Mouse (Mus musculus) midbrain, embryonic 12.5 days (tissue): ENCODE measurements around the gene Tnfrsf25. TPM values are rescaled to one million over a fixed set of nuclear protein-coding genes. Genes with fewer than 3 reads are reported as not detected.

Source experiments
- polyA plus RNA-seq: library from polyadenylated mRNA; unstranded; fragments of >200 nt; fragmentation: Nextera tagmentation; extraction: Ambion mirVana; gene quantifications from 2 replicates; pipeline ENCODE4 v1.2.1, GENCODE M21; 2016

Tnfrsf25 gene
- polyA plus RNA-seq, 1 experiment from 2014 or later, result 0.83 TPM

Other genes with a start within 250 kb of the Tnfrsf25 start
- 84.4 and 89.8 TPM in 2 replicates for gene Dnajc11, start 182.2 kb upstream of the Tnfrsf25 start, polyA plus RNA-seq
- 30.9 and 33.9 TPM in 2 replicates for gene Thap3, start 126.9 kb upstream of the Tnfrsf25 start, polyA plus RNA-seq
- gene Phf13, start 119.7 kb upstream of the Tnfrsf25 start, polyA plus RNA-seq, result 25.8 and 28.9 TPM in 2 replicates
- 4.7 and 5.4 TPM in 2 replicates for gene Klhl21, start 107.1 kb upstream of the Tnfrsf25 start, polyA plus RNA-seq
- gene Zbtb48, start 88.3 kb upstream of the Tnfrsf25 start, polyA plus RNA-seq, result 20.8 and 23.4 TPM in 2 replicates
- gene Tas1r1, start 77.4 kb upstream of the Tnfrsf25 start, polyA plus RNA-seq, result 0.59 and 1.3 TPM in 2 replicates
- 35.4 and 36.9 TPM in 2 replicates for gene Nol9, start 76.6 kb upstream of the Tnfrsf25 start, polyA plus RNA-seq
- 9.4 and 9.9 TPM in 2 replicates for gene Plekhg5, start 43.4 kb upstream of the Tnfrsf25 start, polyA plus RNA-seq
- 0.26 TPM in 1 of 2 replicates, not detected in the other for gene Espn, start 36.4 kb downstream of the Tnfrsf25 start, polyA plus RNA-seq
- gene Hes2, start 42.9 kb downstream of the Tnfrsf25 start, polyA plus RNA-seq, result 0.47 and 0.60 TPM in 2 replicates
- 104 and 105 TPM in 2 replicates for gene Acot7, start 62.2 kb downstream of the Tnfrsf25 start, polyA plus RNA-seq
- 12.3 and 15.4 TPM in 2 replicates for gene Gpr153, start 158.3 kb downstream of the Tnfrsf25 start, polyA plus RNA-seq
- 4.0 and 5.2 TPM in 2 replicates for gene Hes3, start 175.7 kb downstream of the Tnfrsf25 start, polyA plus RNA-seq
- gene Icmt, start 181.3 kb downstream of the Tnfrsf25 start, polyA plus RNA-seq, result 22.6 and 24.5 TPM in 2 replicates
- gene Rnf207, start 203.1 kb downstream of the Tnfrsf25 start, polyA plus RNA-seq, result 2.7 and 2.8 TPM in 2 replicates
- 264 and 283 TPM in 2 replicates for gene Rpl22, start 209.8 kb downstream of the Tnfrsf25 start, polyA plus RNA-seq
- gene Chd5, start 222.7 kb downstream of the Tnfrsf25 start, polyA plus RNA-seq, result 3.5 and 4.9 TPM in 2 replicates